Mouse (Mus musculus) cerebellum, adult 11-12 months (tissue): ENCODE measurements around the gene Bmp6.

Experiments used
- DNase-seq: peaks from one replicate; pipeline ENCODE4 v3.0.0; 2022

The Bmp6 gene

GRCm38 (mm10) chr13:38440240-38440639 is 95.3 kb downstream of the Bmp6 start:
- DNase-seq = no peak

GRCm38 (mm10) chr13:38448516-38449015 is 103.7 kb downstream of the Bmp6 start:
- DNase-seq = no peak

- no peak for DNase-seq
Observed at GRCm38 (mm10) chr13:38450051-38450971, 105.4 kb downstream of the Bmp6 start.

- no peak for DNase-seq
Observed at GRCm38 (mm10) chr13:38451446-38451845, 106.5 kb downstream of the Bmp6 start.

- no peak for DNase-seq
Observed at GRCm38 (mm10) chr13:38463410-38463809, 118.5 kb downstream of the Bmp6 start.

- DNase-seq = no peak
Observed at GRCm38 (mm10) chr13:38470882-38471281, 126.0 kb downstream of the Bmp6 start.

GRCm38 (mm10) chr13:38472636-38473035 is 127.7 kb downstream of the Bmp6 start:
- no peak for DNase-seq

- no peak for DNase-seq
Observed at GRCm38 (mm10) chr13:38473497-38473896, 128.6 kb downstream of the Bmp6 start.

- DNase-seq = no peak
Observed at GRCm38 (mm10) chr13:38476936-38477335, 132.0 kb downstream of the Bmp6 start.

GRCm38 (mm10) chr13:38481021-38481420 is 136.1 kb downstream of the Bmp6 start:
- DNase-seq = no peak

GRCm38 (mm10) chr13:38484701-38485100 is 139.8 kb downstream of the Bmp6 start:
- DNase-seq = no peak

GRCm38 (mm10) chr13:38486767-38487166 is 141.9 kb downstream of the Bmp6 start:
- DNase-seq = no peak

GRCm38 (mm10) chr13:38496715-38497114 is 151.8 kb downstream of the Bmp6 start:
- no peak for DNase-seq

GRCm38 (mm10) chr13:38501314-38501713 is 156.4 kb downstream of the Bmp6 start:
- DNase-seq = no peak

GRCm38 (mm10) chr13:38503137-38503849 is 158.4 kb downstream of the Bmp6 start:
- no peak for DNase-seq

- DNase-seq = no peak
Observed at GRCm38 (mm10) chr13:38506320-38506719, 161.4 kb downstream of the Bmp6 start.

- DNase-seq = no peak
Observed at GRCm38 (mm10) chr13:38506936-38507335, 162.0 kb downstream of the Bmp6 start.

GRCm38 (mm10) chr13:38509681-38510341 is 164.9 kb downstream of the Bmp6 start:
- no peak for DNase-seq

GRCm38 (mm10) chr13:38511979-38512378 is 167.1 kb downstream of the Bmp6 start:
- no peak for DNase-seq

- no peak for DNase-seq
Observed at GRCm38 (mm10) chr13:38513921-38514320, 169.0 kb downstream of the Bmp6 start.

- no peak for DNase-seq
Observed at GRCm38 (mm10) chr13:38515431-38515830, 170.5 kb downstream of the Bmp6 start.

- DNase-seq = no peak
Observed at GRCm38 (mm10) chr13:38515845-38516244, 170.9 kb downstream of the Bmp6 start.

- no peak for DNase-seq
Observed at GRCm38 (mm10) chr13:38516582-38516981, 171.7 kb downstream of the Bmp6 start.
